Mouse (Mus musculus) spleen, adult 12 weeks (tissue): ENCODE measurements around the gene Thy1.

Experiments used
- DNase-seq: peaks from one replicate; pipeline ENCODE4 v3.0.0; 2022; ENCODE audit warnings: low spot score

Gene Thy1

GRCm38 (mm10) chr9:44033957-44034727 lies 9.0 kb upstream of the Thy1 start:
- DNase-seq = no peak

GRCm38 (mm10) chr9:44037106-44037505 lies 6.1 kb upstream of the Thy1 start:
- no peak for DNase-seq

GRCm38 (mm10) chr9:44041511-44042395 lies 1.4 kb upstream of the Thy1 start:
- DNase-seq = no peak

- DNase-seq = no peak
These were observed 846 bp upstream of the Thy1 start for GRCm38 (mm10) chr9:44042396-44042680.

GRCm38 (mm10) chr9:44043708-44044425 lies 683 bp downstream of the Thy1 start:
- no peak for DNase-seq

- DNase-seq = no peak
These were observed 1.4 kb downstream of the Thy1 start for GRCm38 (mm10) chr9:44044426-44045157.

GRCm38 (mm10) chr9:44045158-44045883 lies 2.1 kb downstream of the Thy1 start:
- no peak for DNase-seq

- DNase-seq = no peak
These were observed 2.7 kb downstream of the Thy1 start for GRCm38 (mm10) chr9:44045884-44046272.

- no peak for DNase-seq
These were observed 3.2 kb downstream of the Thy1 start for GRCm38 (mm10) chr9:44046426-44046825.

- no peak for DNase-seq
These were observed 3.9 kb downstream of the Thy1 start for GRCm38 (mm10) chr9:44047071-44047470.

GRCm38 (mm10) chr9:44047571-44048490 lies 4.6 kb downstream of the Thy1 start:
- no peak for DNase-seq

- DNase-seq = no peak
These were observed 5.6 kb downstream of the Thy1 start for GRCm38 (mm10) chr9:44048541-44049380.

- DNase-seq = no peak
These were observed 6.4 kb downstream of the Thy1 start for GRCm38 (mm10) chr9:44049381-44050165.

- no peak for DNase-seq
These were observed 9.7 kb downstream of the Thy1 start for GRCm38 (mm10) chr9:44052855-44053254.

- DNase-seq = no peak
These were observed 10.8 kb downstream of the Thy1 start for GRCm38 (mm10) chr9:44053936-44054335.

- DNase-seq = no peak
These were observed 15.4 kb downstream of the Thy1 start for GRCm38 (mm10) chr9:44058606-44059005.

- DNase-seq = no peak
These were observed 22.0 kb downstream of the Thy1 start for GRCm38 (mm10) chr9:44065177-44065576.

GRCm38 (mm10) chr9:44066785-44067225 lies 23.6 kb downstream of the Thy1 start, which contains the start of gene Usp2:
TSS of gene Usp2 (plus strand) at chr9:44067021.
- DNase-seq = peak; percentile 89
